Mouse (Mus musculus) forebrain, embryonic 14.5 days (tissue): Measurements from ENCODE around the gene Jak1. TPM values are rescaled to one million over a fixed set of nuclear protein-coding genes. Genes with fewer than 3 reads are reported as not detected.

ENCODE experiments used
- ATAC-seq: fragments of 200-750 bp; cut with Nextera tagmentation; 2 replicates; pipeline ENCODE4 v1.8.0; 2017; ENCODE audit warnings: mild to moderate bottlenecking, moderate library complexity
- DNase-seq: peaks from one replicate; pipeline ENCODE4 v3.0.0-alpha.2; 2015; ENCODE audit warnings: low spot score
- H3K27ac ChIP-seq: fragments of 300-500 bp; sonication (generic); 2 replicates; pipeline ENCODE4 v1.5.1; 2014; ENCODE audit warnings: low read depth, mild to moderate bottlenecking, control low read depth, low read length, moderate library complexity
- H3K27me3 ChIP-seq: fragments of 300-500 bp; sonication (generic); replicated peaks from 2 replicates; pipeline ENCODE4 v1.6.1; 2014; ENCODE audit warnings: low read length, control low read depth, mixed read lengths; ENCODE audit not compliant: control insufficient read depth, insufficient read depth
- H3K36me3 ChIP-seq: fragments of 300-500 bp; sonication (generic); 2 replicates; pipeline ENCODE4 v1.6.1; 2014; ENCODE audit warnings: low read length, control low read depth; ENCODE audit not compliant: control insufficient read depth, insufficient read depth
- H3K4me1 ChIP-seq: fragments of 300-500 bp; sonication (generic); 2 replicates; pipeline ENCODE4 v1.6.1; 2014; ENCODE audit warnings: antibody characterized with exemption, low read length, control low read depth; ENCODE audit not compliant: control insufficient read depth, insufficient read depth
- H3K4me2 ChIP-seq: fragments of 300-500 bp; sonication (generic); 2 replicates; pipeline ENCODE4 v1.6.1; 2014; ENCODE audit warnings: mild to moderate bottlenecking, control low read depth, low read length
- H3K4me3 ChIP-seq: fragments of 300-500 bp; sonication (generic); 2 replicates; pipeline ENCODE4 v1.5.1; 2014; ENCODE audit warnings: low read depth, low read length, control low read depth
- H3K9ac ChIP-seq: fragments of 300-500 bp; sonication (generic); 2 replicates; pipeline ENCODE4 v1.6.1; 2014; ENCODE audit warnings: mild to moderate bottlenecking, low read length, control low read depth, moderate library complexity
- H3K9me3 ChIP-seq: fragments of 300-500 bp; sonication (generic); replicated peaks from 2 replicates; pipeline ENCODE4 v1.6.1; 2016; ENCODE audit warnings: low read length, control low read depth, mixed read lengths; ENCODE audit not compliant: control insufficient read depth
- WGBS: fragments of 180-500 bp; shearing (Covaris S2); extraction: QIAGEN DNeasy Blood & Tissue Kit; methylation state at CpG from one replicate; pipeline ENCODE4 v1.1.7; 2014; 5-methylcytosine and 5-hydroxymethylcytosine counted together
- polyA plus RNA-seq: library from polyadenylated mRNA; unstranded; fragments of >200 nt; fragmentation: Nextera tagmentation; extraction: Ambion mirVana; gene quantifications from 2 replicates; pipeline ENCODE4 v1.2.1, GENCODE M21; 2014

Gene Jak1
- polyA plus RNA-seq, 1 experiment from 2014 or later = 43.6 TPM

GRCm38 (mm10) chr4:101298311-101298990 is 33.4 kb upstream of the Jak1 start:
- WGBS = 77% methylated on average over 12 of the region's 12 CpGs

GRCm38 (mm10) chr4:101296836-101297235 is 31.8 kb upstream of the Jak1 start:
- Histone ChIP-seq H3K27ac (no peak overlapping the region), H3K36me3 (no peaks in the 10 kb centered on the region), H3K9me3 (no peaks in the 10 kb centered on the region), H3K27me3 (peaks cover 10% of the 10 kb centered on the region; the same call in 1 of the 2 replicates), H3K4me1 (0 out of 2 replicates have a peak, but pooled peaks cover 3% of the 10 kb centered on the region), H3K4me2 (no peak overlapping the region), H3K9ac (no peak overlapping the region), H3K4me3 (no peak overlapping the region)
- DNase-seq (no peak), ATAC-seq (no peak)
- WGBS = 73% methylated on average over 7 of the region's 7 CpGs

More at GRCm38 (mm10) chr4:101298311-101298990, 33.4 kb upstream of the Jak1 start:
- DNase-seq (no peak), ATAC-seq (no peak)
- H3K27ac ChIP-seq = no peak overlapping the region
- H3K27me3 ChIP-seq = peaks cover 4% of the 10 kb centered on the region; the same call in 1 of the 2 replicates
- no peaks in the 10 kb centered on the region for H3K36me3 ChIP-seq
- H3K4me3 ChIP-seq = no peak overlapping the region
- no peaks in the 10 kb centered on the region for H3K9me3 ChIP-seq
- no peak overlapping the region for H3K9ac ChIP-seq
- no peaks in the 10 kb centered on the region for H3K4me1 ChIP-seq
- no peak overlapping the region for H3K4me2 ChIP-seq

- H3K4me3 ChIP-seq = no peak overlapping the region
- peaks cover 11% of the 10 kb centered on the region for H3K27me3 ChIP-seq
- H3K4me2 ChIP-seq = no peak overlapping the region
- DNase-seq = no peak
- H3K36me3 ChIP-seq = no peaks in the 10 kb centered on the region
- ATAC-seq = no peak
- H3K9ac ChIP-seq = no peak overlapping the region
- 0 out of 2 replicates have a peak, but pooled peaks cover 3% of the 10 kb centered on the region for H3K4me1 ChIP-seq
- H3K9me3 ChIP-seq = no peaks in the 10 kb centered on the region
- no peak overlapping the region for H3K27ac ChIP-seq
- 78% methylated on average over 3 of the region's 3 CpGs for WGBS
These were observed 30.7 kb upstream of the Jak1 start for GRCm38 (mm10) chr4:101295788-101296187.

GRCm38 (mm10) chr4:101293661-101294060 is 28.6 kb upstream of the Jak1 start:
- Histone ChIP-seq H3K36me3 (no peaks in the 10 kb centered on the region), H3K9me3 (no peaks in the 10 kb centered on the region), H3K4me2 (no peak overlapping the region), H3K4me1 (0 out of 2 replicates have a peak, but pooled peaks cover 5% of the 10 kb centered on the region), H3K9ac (no peak overlapping the region), H3K4me3 (peak overlapping the region; percentile 36; the same call in 1 of the 2 replicates), H3K27ac (no peak overlapping the region), H3K27me3 (peaks cover 11% of the 10 kb centered on the region)
- DNase-seq = no peak
- 54% methylated on average over 9 of the region's 9 CpGs for WGBS
- no peak for ATAC-seq

- H3K36me3 ChIP-seq = no peaks in the 10 kb centered on the region
- ATAC-seq (peak; percentile 61), DNase-seq (peak; percentile 31)
- 0 out of 2 replicates have a peak, but pooled peaks cover 5% of the 10 kb centered on the region for H3K4me1 ChIP-seq
- 1% methylated on average over 49 of the region's 49 CpGs for WGBS
- H3K9ac ChIP-seq = peak overlapping the region; percentile 40
- no peak overlapping the region for H3K27ac ChIP-seq
- H3K27me3 ChIP-seq = peaks cover 11% of the 10 kb centered on the region
- peak overlapping the region; percentile 64 for H3K4me2 ChIP-seq
- H3K9me3 ChIP-seq = no peaks in the 10 kb centered on the region
- peak overlapping the region; percentile 36 for H3K4me3 ChIP-seq
These were observed 27.9 kb upstream of the Jak1 start for GRCm38 (mm10) chr4:101292736-101293541.

GRCm38 (mm10) chr4:101292028-101292735 is 27.1 kb upstream of the Jak1 start:
- ATAC-seq (peak; percentile 55), DNase-seq (peak; percentile 60)
- Histone ChIP-seq H3K4me1 (0 out of 2 replicates have a peak, but pooled peaks cover 5% of the 10 kb centered on the region), H3K27me3 (peaks cover 11% of the 10 kb centered on the region), H3K36me3 (no peaks in the 10 kb centered on the region), H3K27ac (no peak overlapping the region), H3K4me3 (peak overlapping the region; percentile 36), H3K9ac (peak overlapping the region; percentile 53), H3K9me3 (no peaks in the 10 kb centered on the region), H3K4me2 (peak overlapping the region; percentile 64)
- 2% methylated on average over 41 of the region's 41 CpGs for WGBS

- ATAC-seq (peak; percentile 45; the same call in 1 of the 2 replicates), DNase-seq (peak; percentile 53)
- WGBS = 32% methylated on average over 11 of the region's 11 CpGs
- H3K9ac ChIP-seq = no peak overlapping the region
- no peak overlapping the region for H3K27ac ChIP-seq
- no peaks in the 10 kb centered on the region for H3K9me3 ChIP-seq
- peaks cover 5% of the 10 kb centered on the region for H3K27me3 ChIP-seq
- H3K4me2 ChIP-seq = no peak overlapping the region
- H3K36me3 ChIP-seq = no peaks in the 10 kb centered on the region
- H3K4me3 ChIP-seq = no peak overlapping the region
- H3K4me1 ChIP-seq = 0 out of 2 replicates have a peak, but pooled peaks cover 5% of the 10 kb centered on the region
These were observed 23.2 kb upstream of the Jak1 start for GRCm38 (mm10) chr4:101288292-101288691.

- no peaks in the 10 kb centered on the region; the same call in 1 of the 2 replicates for H3K27me3 ChIP-seq
- no peaks in the 10 kb centered on the region for H3K36me3 ChIP-seq
- no peak overlapping the region for H3K4me3 ChIP-seq
- no peak overlapping the region for H3K9ac ChIP-seq
- WGBS = 72% methylated on average over 6 of the region's 6 CpGs
- no peak overlapping the region for H3K27ac ChIP-seq
- H3K4me1 ChIP-seq = 0 out of 2 replicates have a peak, but pooled peaks cover 2% of the 10 kb centered on the region
- DNase-seq (no peak), ATAC-seq (no peak)
- H3K4me2 ChIP-seq = no peak overlapping the region
- H3K9me3 ChIP-seq = no peaks in the 10 kb centered on the region
These were observed 21.5 kb upstream of the Jak1 start for GRCm38 (mm10) chr4:101286562-101286961.
